Mouse (Mus musculus): ENCODE measurements around the gene Emilin2.

Emilin2 gene

DNA sequence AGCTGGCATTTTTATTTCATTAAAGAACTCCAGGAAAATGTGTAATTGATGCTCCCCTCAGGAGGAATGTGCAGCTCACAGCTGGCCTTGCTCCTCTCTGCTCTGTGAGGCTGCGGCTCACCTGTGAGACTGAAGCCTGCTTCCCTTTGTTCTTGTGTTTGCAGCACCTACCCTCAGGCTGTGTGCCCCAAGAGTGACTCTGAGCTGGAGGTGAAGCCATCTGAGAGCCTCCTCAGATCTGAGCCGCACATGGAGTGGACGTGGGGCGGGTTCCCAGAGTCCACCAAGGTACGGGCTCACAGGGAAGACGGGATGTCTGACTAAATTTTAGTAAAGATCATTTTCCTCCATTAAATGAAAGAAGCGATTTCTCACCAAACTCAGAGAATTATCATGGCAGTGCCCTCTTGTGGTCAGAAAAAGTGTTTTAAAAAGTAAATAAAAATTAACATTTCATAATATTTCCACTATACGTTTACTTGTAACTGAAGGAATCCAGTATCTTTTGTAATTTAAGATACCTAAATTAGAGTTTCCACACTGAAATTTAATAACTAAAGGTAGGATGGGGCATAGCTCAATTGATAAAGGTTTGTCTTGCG, 81.6 kb downstream of the Emilin2 start:
- DNase-seq (ENCODE audit: low spot score): no peak

DNA sequence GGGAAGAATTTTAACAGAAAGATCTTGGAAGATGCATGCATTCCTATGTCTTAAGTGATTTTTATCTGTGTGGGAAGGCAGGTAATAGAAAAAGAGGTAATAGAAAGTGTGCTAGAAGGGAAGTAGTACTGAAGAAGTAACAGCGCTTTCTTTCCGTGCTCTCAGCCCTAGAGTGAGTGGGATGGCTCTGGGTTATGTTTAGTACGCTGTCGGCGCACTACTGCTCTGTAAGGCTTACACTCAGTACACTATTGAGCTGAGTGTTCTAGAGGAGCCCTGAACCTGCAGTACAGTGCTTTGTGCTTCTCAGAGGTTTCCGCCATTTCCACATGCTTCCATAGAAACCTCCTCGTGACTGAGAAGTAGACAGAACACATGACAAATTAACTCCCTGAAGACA, 83.1 kb downstream of the Emilin2 start:
- DNase-seq (ENCODE audit: low spot score): no peak

DNA sequence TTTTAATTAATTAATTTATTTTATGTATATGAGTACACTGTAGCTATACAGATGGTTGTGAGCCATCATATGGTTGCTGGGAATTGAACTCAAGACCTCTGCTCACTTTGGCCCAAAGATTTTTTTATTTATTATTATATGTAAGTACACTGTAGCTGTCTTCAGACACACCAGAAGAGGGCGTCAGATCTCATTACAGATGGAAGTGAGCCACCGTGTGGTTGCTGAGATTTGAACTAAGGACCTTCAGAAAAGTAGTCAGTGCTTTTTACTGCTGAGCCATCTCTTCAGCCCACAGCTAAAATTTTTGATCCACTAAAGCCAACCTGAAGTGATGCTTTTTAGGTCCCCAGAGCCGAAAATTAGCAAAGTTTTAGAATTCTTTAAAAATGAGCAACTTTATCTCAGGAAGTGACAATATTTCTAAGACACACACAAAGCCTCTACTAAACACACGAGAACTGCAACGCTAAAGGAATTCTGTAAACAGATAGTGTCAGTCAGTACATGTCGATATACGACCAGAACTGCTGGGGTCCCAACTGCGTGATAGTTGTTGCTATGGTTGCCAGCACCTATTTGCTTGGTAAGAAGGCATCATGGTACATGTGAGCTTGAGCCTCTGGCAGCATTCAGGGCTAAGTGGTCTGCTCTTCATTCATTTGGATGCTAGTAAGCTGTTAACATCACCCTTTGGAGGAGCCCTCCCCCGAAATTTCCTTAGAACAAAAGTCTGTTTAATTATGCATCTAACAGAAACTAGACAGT, 84.5 kb downstream of the Emilin2 start:
- no peak for DNase-seq (ENCODE audit: low spot score)

GRCm38 (mm10) chr17:71225091-71225490, 86.7 kb downstream of the Emilin2 start:
- DNase-seq (ENCODE audit: low spot score): no peak

DNA sequence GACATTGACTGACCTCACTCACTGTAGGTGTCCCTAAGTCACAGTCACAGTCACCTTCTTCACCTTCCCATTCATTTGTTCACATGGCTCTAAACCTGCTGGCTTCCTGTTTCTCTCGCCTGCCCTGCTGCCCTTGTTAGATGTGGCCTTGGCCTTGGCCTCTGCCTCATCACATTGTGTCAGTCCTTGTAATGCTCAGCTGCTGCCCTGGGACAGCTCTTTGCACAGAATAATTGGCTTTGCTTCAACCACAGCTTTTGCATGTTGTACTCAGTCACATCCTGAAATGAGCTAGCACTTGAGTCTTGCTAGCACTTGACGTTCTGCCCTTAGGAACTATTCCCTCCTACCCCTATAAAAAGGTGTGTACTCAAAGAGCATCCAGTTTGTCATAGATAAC, 87.3 kb downstream of the Emilin2 start:
- no peak for DNase-seq (ENCODE audit: low spot score)

- DNase-seq (ENCODE audit: low spot score): no peak
Measured at GRCm38 (mm10) chr17:71223676-71224075, 88.1 kb downstream of the Emilin2 start.

DNA sequence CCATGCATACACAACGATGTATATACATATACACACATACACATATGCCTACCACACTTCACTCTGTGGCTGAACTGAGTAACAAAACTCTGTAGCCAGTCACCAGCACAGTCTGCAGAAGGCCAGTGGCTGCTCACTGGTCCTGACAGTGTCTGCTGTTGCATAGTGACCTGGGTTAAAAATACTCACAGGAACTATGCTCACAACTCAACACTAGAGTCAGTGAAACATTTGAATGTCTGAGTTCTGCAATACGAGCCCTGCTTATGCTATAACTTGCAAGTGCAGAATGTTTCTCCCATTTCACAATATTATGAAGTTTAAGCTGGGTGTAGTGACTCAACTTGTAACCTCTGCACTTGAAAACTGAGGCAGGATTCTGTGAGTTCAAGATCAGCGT, 90.4 kb downstream of the Emilin2 start:
- no peak for DNase-seq (ENCODE audit: low spot score)

DNA sequence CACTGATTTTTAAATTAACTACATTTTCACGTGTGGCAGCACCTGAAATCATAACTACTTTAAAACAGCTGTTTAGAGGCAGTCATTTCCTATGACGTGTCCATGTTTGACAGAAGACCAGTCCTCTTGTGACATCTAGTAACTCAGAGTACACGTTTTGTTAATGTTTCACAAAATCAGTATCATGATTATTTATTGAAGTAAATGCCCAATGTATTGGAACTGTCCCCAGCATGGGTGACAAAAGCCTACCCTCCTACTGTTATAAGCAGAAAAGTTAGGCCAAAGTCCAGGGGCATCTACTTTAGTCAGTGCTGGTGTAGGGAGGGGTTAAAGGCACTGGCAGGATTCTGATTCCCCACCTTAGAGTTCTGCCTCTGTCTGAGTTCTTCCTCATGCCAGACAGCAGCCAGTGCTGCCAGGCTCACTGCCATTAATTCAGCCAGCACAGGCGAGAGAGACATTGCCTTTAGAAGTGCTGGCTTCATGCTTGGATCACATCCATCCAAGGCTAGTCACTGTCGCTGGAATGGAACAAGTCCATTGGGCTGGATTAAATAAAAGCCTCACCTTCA, 94.6 kb downstream of the Emilin2 start:
- DNase-seq (ENCODE audit: low spot score): no peak

DNA sequence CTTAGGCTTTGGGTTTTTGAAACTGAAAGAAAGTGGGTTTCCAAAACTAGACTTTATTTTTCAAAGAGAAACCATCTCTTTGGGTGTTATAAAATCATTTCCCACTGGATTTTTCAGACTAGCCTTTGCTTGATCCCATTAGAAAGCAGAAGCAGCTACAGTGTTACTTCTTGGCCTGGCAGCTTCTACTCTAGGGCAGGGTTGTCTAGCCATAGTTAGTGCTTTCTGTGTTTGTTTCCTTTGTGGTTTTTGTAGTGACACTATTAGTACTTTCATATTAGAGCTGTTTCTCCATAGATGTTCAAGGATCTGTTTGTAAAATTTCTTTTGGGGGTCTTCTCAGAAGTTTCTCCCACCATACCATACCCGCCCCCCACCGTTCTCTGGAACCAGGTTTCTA, 95.5 kb downstream of the Emilin2 start:
- DNase-seq (ENCODE audit: low spot score): no peak

DNA sequence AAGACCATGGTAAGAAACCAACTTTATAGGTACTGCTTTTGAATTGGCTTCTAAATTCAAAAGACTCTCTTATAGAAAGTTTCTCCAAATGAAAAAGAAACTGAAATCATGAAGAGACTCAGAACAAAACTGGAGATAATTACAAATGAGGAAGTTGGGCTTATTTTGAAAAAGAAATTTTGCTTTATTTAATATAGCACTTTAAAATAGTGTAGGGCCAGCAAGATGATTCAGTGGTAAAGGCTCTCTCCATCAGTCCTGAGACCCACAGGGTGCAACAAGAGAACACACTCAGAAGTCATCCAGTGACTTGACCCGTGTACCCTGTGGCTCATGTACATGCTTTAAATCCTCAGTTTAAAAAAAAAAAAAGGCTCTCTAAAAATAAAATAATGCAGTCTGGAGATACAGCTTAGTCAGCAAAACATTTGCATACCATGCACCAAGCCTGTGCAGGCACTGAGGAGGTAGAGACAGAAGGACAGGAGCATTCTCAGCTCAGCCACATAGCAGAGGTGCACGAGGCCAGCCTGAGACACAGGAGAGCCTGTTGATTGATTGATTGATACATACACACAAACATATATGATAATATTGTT, 96.4 kb downstream of the Emilin2 start:
- DNase-seq (ENCODE audit: low spot score): no peak

- DNase-seq (ENCODE audit: low spot score): no peak
Measured at GRCm38 (mm10) chr17:71214514-71215240, 97.1 kb downstream of the Emilin2 start.

GRCm38 (mm10) chr17:71213666-71214065, 98.1 kb downstream of the Emilin2 start:
- DNase-seq (ENCODE audit: low spot score): no peak

DNA sequence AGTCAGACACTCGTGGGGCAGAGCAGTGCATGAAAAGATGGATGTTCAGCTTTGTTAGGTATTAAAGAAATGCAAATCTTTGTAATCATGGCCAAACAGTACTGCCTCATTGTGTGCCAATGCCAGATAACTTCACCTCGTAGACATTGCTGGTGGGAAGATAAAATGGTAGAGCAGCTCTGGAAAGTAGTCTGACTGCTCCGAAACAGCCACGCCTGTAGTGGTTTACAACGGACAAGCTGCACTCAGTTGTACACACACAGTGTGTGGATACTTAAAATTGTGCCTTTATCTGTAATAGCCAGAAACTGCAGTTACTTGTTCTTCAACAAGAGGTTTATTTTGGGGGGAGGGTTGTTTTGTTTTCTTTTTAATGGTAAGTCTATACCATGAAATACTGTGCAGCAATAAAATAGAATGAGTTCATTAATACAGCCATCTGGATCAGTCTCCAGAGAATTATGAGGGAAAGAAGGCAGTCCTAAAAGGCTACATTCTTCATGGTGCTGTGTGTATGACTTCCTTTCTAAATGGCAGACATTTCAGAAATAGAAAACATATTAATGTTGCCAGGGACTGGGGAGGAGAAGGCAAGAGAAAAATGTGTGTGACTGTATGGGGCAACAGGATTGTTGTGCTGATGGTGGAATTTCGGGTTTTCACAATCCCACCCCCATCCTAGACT, 99.7 kb downstream of the Emilin2 start:
- no peak for DNase-seq (ENCODE audit: low spot score)

GRCm38 (mm10) chr17:71209936-71210335, 101.8 kb downstream of the Emilin2 start:
- no peak for DNase-seq (ENCODE audit: low spot score)

DNA sequence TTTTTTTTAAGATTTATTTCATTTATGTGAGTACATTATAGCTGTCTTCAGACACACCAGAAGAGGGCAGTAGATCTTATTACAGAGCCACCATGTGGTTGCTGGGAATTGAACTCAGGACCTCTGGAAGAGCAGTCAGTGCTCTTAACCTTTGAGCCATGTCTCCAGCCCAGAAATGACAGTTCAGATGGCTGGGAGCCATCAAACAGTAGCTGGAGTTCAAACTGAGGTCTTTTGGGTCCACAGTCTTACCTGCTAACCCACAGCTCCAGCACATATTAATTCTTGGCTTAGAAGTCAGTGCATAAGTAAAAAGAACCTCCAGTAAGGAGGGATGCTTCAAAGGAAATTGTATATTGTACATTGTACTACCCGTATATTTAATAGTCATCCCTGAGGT, 102.9 kb downstream of the Emilin2 start:
- no peak for DNase-seq (ENCODE audit: low spot score)

GRCm38 (mm10) chr17:71208376-71208775, 103.4 kb downstream of the Emilin2 start:
- no peak for DNase-seq (ENCODE audit: low spot score)

- DNase-seq (ENCODE audit: low spot score): no peak
Measured at GRCm38 (mm10) chr17:71207268-71207667, 104.5 kb downstream of the Emilin2 start.

DNA sequence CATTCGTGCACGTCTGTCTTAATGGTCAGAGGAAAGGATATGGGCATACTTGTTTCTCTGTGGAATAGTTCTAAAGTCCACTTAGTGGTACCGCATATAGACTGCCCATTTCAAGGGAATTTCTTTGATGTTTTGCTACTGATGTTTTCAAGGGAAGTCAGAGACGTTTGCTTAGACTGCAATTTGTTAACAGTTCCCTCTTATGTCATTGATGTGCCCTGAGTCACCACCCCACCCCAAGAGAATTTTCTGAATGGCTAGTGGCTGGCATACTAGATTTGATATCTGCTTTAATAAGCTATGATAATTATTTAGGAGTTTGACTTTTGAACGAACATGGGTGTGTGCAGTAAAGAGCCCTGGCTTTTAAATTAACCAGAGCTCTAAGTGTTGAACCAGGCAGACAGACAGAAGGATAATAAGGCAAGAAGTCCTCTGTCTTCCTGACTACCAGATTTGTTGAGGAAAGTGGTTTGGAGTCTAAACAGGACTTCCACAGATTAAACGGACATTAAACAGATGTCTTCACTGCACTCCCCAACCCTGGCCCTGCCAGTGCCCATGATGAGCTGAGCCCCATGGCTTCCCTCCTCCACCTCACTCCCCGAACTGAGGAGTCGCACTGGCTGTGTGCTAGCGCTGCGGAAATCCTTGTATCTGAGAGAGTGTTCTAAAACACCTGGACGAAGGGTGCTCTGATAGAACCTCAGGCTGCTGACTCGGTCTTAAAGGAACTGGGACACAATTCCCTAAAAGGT, 105.5 kb downstream of the Emilin2 start:
- DNase-seq (ENCODE audit: low spot score): no peak

- no peak for DNase-seq (ENCODE audit: low spot score)
Measured at GRCm38 (mm10) chr17:71204809-71205091, 107.0 kb downstream of the Emilin2 start.

GRCm38 (mm10) chr17:71203998-71204808, 107.6 kb downstream of the Emilin2 start:
- no peak for DNase-seq (ENCODE audit: low spot score)

Data from urinary bladder, postnatal 25 days (tissue).